Mouse (Mus musculus) stomach, embryonic 16.5 days (tissue): ENCODE results near the gene Zdhhc23. TPM values are rescaled to one million over a fixed set of nuclear protein-coding genes. Genes with fewer than 3 reads are reported as not detected.

Source experiments
- ATAC-seq: fragments of 200-750 bp; cut with Nextera tagmentation; 2 replicates; pipeline ENCODE4 v1.8.0; 2017; ENCODE audit warnings: moderate number of reproducible peaks, moderate TSS enrichment; ENCODE audit not compliant: insufficient read depth, low FRiP score
- H3K27ac ChIP-seq: fragments of 300-500 bp; sonication (generic); 2 replicates; pipeline ENCODE4 v1.5.1; 2014; ENCODE audit warnings: low read length
- H3K27me3 ChIP-seq: fragments of 300-500 bp; sonication (generic); 2 replicates; pipeline ENCODE4 v1.6.1; 2014; ENCODE audit warnings: low read length, control low read depth, mixed read lengths; ENCODE audit not compliant: control insufficient read depth, insufficient read depth
- H3K36me3 ChIP-seq: fragments of 300-500 bp; sonication (generic); 2 replicates; pipeline ENCODE4 v1.6.1; 2014; ENCODE audit warnings: low read length; ENCODE audit not compliant: control insufficient read depth, insufficient read depth
- H3K4me1 ChIP-seq: fragments of 300-500 bp; sonication (generic); 2 replicates; pipeline ENCODE4 v1.6.1; 2014; ENCODE audit warnings: low read length, control low read depth, mixed read lengths; ENCODE audit not compliant: control insufficient read depth, insufficient read depth
- H3K4me2 ChIP-seq: fragments of 300-500 bp; sonication (generic); 2 replicates; pipeline ENCODE4 v1.6.1; 2014; ENCODE audit warnings: low read depth, low read length, mixed read lengths
- H3K4me3 ChIP-seq: fragments of 300-500 bp; sonication (generic); replicated peaks from 2 replicates; pipeline ENCODE4 v1.5.1; 2014; ENCODE audit warnings: mild to moderate bottlenecking, low read length
- H3K9ac ChIP-seq: fragments of 300-500 bp; sonication (generic); 2 replicates; pipeline ENCODE4 v1.6.1; 2014; ENCODE audit warnings: low read length
- H3K9me3 ChIP-seq: fragments of 300-500 bp; sonication (generic); replicated peaks from 2 replicates; pipeline ENCODE4 v1.6.1; 2016; ENCODE audit warnings: low read length, control low read depth; ENCODE audit not compliant: control insufficient read depth
- WGBS: fragments of 180-500 bp; shearing (Covaris S2); extraction: QIAGEN DNeasy Blood & Tissue Kit; methylation state at CpG from one replicate; pipeline ENCODE4 v1.1.7; 2014; 5-methylcytosine and 5-hydroxymethylcytosine counted together
- polyA plus RNA-seq: library from polyadenylated mRNA; unstranded; fragments of >200 nt; fragmentation: Nextera tagmentation; extraction: Ambion mirVana; gene quantifications from 2 replicates; pipeline ENCODE4 v1.2.1, GENCODE M21; 2015

Gene Zdhhc23
- polyA plus RNA-seq, 1 experiment from 2014 or later = 3.0 TPM

- ATAC-seq = no peak
These were observed 48.1 kb downstream of the Zdhhc23 start for GRCm38 (mm10) chr16:43931502-43931901.

GRCm38 (mm10) chr16:43930577-43930976 is 49.0 kb downstream of the Zdhhc23 start:
- no peaks in the 10 kb centered on the region for H3K9me3 ChIP-seq
- H3K4me2 ChIP-seq = no peak overlapping the region
- H3K36me3 ChIP-seq = no peaks in the 10 kb centered on the region
- no peak overlapping the region for H3K27ac ChIP-seq
- H3K27me3 ChIP-seq = no peaks in the 10 kb centered on the region
- no peaks in the 10 kb centered on the region for H3K4me1 ChIP-seq
- ATAC-seq = no peak
- H3K9ac ChIP-seq = no peak overlapping the region
- H3K4me3 ChIP-seq = no peak overlapping the region

More at GRCm38 (mm10) chr16:43931502-43931901, 48.1 kb downstream of the Zdhhc23 start:
- H3K9me3 ChIP-seq = no peaks in the 10 kb centered on the region
- no peak overlapping the region for H3K9ac ChIP-seq
- no peak overlapping the region for H3K4me2 ChIP-seq
- no peak overlapping the region for H3K27ac ChIP-seq
- H3K4me1 ChIP-seq = no peaks in the 10 kb centered on the region
- no peaks in the 10 kb centered on the region for H3K27me3 ChIP-seq
- WGBS = 70% methylated on average over 3 of the region's 3 CpGs
- no peak overlapping the region for H3K4me3 ChIP-seq
- H3K36me3 ChIP-seq = no peaks in the 10 kb centered on the region

- H3K4me2 ChIP-seq = no peak within 1 kb of the TSS
- WGBS = 79% methylated on average over 6 of the region's 6 CpGs
- H3K36me3 ChIP-seq = no peaks in the 10 kb centered on the region
- H3K4me3 ChIP-seq = no peak within 1 kb of the TSS
- no peaks in the 10 kb centered on the region for H3K27me3 ChIP-seq
- H3K4me1 ChIP-seq = no peaks in the 10 kb centered on the region
- no peak within 1 kb of the TSS for H3K27ac ChIP-seq
- H3K9me3 ChIP-seq = no peaks in the 10 kb centered on the region
- no peak within 1 kb of the TSS for H3K9ac ChIP-seq
- ATAC-seq = no peak
These were observed 53.2 kb downstream of the Zdhhc23 start, which contains the start of gene Qtrt2 for GRCm38 (mm10) chr16:43926341-43926859. Gene Qtrt2 (minus strand): TSS chr16:43926809.

- no peak for ATAC-seq
- WGBS = 83% methylated on average over 1 of the region's 1 CpGs
- no peak overlapping the region for H3K27ac ChIP-seq
- no peak overlapping the region for H3K4me3 ChIP-seq
- no peaks in the 10 kb centered on the region for H3K9me3 ChIP-seq
- no peaks in the 10 kb centered on the region for H3K27me3 ChIP-seq
- H3K4me1 ChIP-seq = no peaks in the 10 kb centered on the region
- no peak overlapping the region for H3K4me2 ChIP-seq
- no peak overlapping the region for H3K9ac ChIP-seq
- no peaks in the 10 kb centered on the region for H3K36me3 ChIP-seq
These were observed 53.7 kb downstream of the Zdhhc23 start for GRCm38 (mm10) chr16:43925846-43926245.

- H3K27me3 ChIP-seq = no peaks in the 10 kb centered on the region
- H3K4me3 ChIP-seq = no peak overlapping the region
- H3K27ac ChIP-seq = no peak overlapping the region
- no peaks in the 10 kb centered on the region for H3K9me3 ChIP-seq
- no peaks in the 10 kb centered on the region for H3K4me1 ChIP-seq
- no peak overlapping the region for H3K9ac ChIP-seq
- no peak overlapping the region for H3K4me2 ChIP-seq
- ATAC-seq = no peak
- no peaks in the 10 kb centered on the region for H3K36me3 ChIP-seq
- WGBS = 43% methylated on average over 6 of the region's 6 CpGs
These were observed 54.5 kb downstream of the Zdhhc23 start for GRCm38 (mm10) chr16:43925001-43925558.

GRCm38 (mm10) chr16:43922630-43923029 is 57.0 kb downstream of the Zdhhc23 start:
- 63% methylated on average over 3 of the region's 3 CpGs for WGBS
- no peak for ATAC-seq
- H3K27me3 ChIP-seq = no peaks in the 10 kb centered on the region

GRCm38 (mm10) chr16:43922024-43922423 is 57.6 kb downstream of the Zdhhc23 start:
- 93% methylated on average over 2 of the region's 2 CpGs for WGBS
- H3K4me3 ChIP-seq = no peak overlapping the region
- H3K4me1 ChIP-seq = no peaks in the 10 kb centered on the region
- no peak overlapping the region for H3K4me2 ChIP-seq
- no peak for ATAC-seq
- no peaks in the 10 kb centered on the region for H3K27me3 ChIP-seq
- H3K9me3 ChIP-seq = no peaks in the 10 kb centered on the region
- H3K36me3 ChIP-seq = no peaks in the 10 kb centered on the region
- H3K9ac ChIP-seq = no peak overlapping the region
- no peak overlapping the region for H3K27ac ChIP-seq

More at GRCm38 (mm10) chr16:43922630-43923029, 57.0 kb downstream of the Zdhhc23 start:
- Histone ChIP-seq H3K9ac (no peak overlapping the region), H3K27ac (no peak overlapping the region), H3K4me1 (no peaks in the 10 kb centered on the region), H3K4me3 (no peak overlapping the region), H3K9me3 (no peaks in the 10 kb centered on the region), H3K36me3 (no peaks in the 10 kb centered on the region), H3K4me2 (no peak overlapping the region)

- no peak overlapping the region for H3K4me3 ChIP-seq
- H3K4me2 ChIP-seq = no peak overlapping the region
- H3K27me3 ChIP-seq = no peaks in the 10 kb centered on the region
- WGBS = 75% methylated on average over 3 of the region's 3 CpGs
- no peak overlapping the region for H3K9ac ChIP-seq
- no peaks in the 10 kb centered on the region for H3K36me3 ChIP-seq
- ATAC-seq = peak; percentile 50; the same call in 1 of the 2 replicates
- no peaks in the 10 kb centered on the region for H3K4me1 ChIP-seq
- no peaks in the 10 kb centered on the region for H3K9me3 ChIP-seq
- H3K27ac ChIP-seq = no peak overlapping the region
These were observed 60.7 kb downstream of the Zdhhc23 start for GRCm38 (mm10) chr16:43918867-43919266.
